Mouse (Mus musculus) leukemia stem cell, adult 10-12 weeks (primary cell): ENCODE measurements around the gene C2. TPM values are rescaled to one million over a fixed set of nuclear protein-coding genes. Genes with fewer than 3 reads are reported as not detected.

ENCODE experiments used
- polyA plus RNA-seq: library from polyadenylated mRNA; stranded (reverse); fragments of >175 nt; gene quantifications from 2 replicates; pipeline ENCODE4 v1.2.3, GENCODE M21; 2012; ENCODE audit warnings: low replicate concordance

Gene C2
- polyA plus RNA-seq = 1.3 and 3.9 TPM in 2 replicates

DNA sequence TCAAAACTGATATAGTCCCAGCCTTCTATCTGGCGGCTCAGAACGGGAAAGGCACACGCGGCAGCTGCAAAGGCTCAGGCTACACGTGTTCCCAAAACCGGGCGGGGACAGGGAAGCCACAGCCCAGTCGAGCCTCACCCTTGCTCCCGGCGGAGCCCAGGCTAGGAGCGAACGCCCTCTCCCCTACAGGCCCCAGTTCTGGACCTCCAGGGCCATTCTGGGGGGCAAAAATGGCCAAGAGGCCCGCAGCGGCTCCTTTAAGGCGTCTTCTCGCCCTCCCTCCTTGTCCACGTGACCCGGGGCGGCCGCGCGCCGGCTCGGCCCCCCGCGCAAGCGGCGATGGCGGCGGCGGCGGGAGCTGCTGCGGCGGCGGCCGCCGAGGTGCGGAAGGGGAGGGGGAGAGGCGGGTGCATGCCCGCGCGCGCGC is at the start of gene C2, which contains the start of gene Ehmt2:
Gene C2, minus strand, starts transcription at position 106 of the 427 bp plus-strand sequence.
Gene Ehmt2, plus strand, starts transcription at position 310 of the 427 bp plus-strand sequence.

DNA sequence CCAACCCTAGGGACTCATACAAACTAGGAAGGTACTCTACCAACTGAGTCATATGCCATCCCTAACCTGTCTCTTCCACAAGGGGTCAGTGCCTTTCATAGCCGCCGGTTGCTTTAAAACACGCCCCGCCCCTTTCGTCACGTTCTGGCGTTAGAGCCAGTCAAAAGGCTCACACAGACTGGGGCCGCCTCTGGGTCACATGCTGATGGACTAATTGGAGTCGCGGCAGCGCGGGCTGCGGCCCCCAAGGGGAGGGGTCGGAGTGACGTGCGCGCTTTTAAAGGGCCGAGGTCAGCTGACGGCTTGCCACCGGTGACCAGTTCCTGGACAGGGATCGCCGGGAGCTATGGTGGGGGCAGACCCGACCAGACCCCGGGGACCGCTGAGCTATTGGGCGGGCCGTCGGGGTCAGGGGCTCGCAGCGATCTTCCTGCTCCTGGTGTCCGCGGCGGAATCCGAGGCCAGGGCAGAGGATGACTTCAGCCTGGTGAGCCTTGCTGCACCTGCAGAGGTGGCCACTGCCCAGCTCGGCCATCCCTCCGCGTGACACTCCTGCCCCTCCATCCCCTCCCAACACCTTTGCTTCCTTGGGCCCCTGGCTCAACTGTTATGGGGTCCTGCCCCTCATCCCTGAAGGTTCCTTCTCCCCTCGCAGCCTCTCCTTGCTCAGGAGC is 33.1 kb upstream of the C2 start, which contains the start of gene Neu1:
Gene Neu1, plus strand, starts transcription at position 193 of the 674 bp plus-strand sequence.

DNA sequence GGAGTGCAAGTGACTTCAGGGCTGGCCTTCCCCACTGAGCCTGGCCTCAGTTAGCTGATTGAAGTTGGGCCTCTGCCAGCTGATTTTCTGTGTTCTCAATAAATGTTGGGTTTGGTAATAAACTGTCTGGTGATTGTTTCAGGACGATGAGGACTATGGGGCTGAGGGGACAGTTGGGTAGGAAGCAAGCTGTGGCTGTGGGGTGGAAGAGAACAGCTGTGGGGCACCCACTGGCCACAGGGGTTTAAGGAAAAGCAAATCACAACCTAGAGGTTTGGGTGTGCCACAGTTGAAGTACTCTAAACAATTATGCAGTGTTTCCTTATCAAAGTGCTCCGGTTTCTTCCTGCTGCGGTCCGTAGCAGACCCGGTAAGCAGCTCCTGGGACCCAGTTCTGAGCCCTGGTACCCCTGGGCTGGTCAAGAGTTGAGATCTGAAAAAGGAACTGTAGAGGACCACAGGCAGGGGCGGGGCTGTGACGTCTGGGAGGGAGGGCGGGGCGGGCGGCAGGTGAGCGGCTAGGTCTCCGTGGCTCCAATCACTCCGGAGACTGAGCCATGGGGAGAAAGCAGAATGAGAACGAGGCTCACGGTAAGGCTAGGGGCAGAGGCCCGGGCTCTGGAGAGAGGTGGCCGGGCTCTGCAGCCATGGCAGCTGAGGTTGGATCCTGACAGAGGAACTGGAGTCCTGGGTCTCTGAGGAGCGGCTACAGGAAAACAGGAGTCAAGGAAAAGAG is 16.0 kb upstream of the C2 start, which contains the start of gene Slc44a4:
Gene Slc44a4, plus strand, starts transcription at position 537 of the 736 bp plus-strand sequence.

DNA sequence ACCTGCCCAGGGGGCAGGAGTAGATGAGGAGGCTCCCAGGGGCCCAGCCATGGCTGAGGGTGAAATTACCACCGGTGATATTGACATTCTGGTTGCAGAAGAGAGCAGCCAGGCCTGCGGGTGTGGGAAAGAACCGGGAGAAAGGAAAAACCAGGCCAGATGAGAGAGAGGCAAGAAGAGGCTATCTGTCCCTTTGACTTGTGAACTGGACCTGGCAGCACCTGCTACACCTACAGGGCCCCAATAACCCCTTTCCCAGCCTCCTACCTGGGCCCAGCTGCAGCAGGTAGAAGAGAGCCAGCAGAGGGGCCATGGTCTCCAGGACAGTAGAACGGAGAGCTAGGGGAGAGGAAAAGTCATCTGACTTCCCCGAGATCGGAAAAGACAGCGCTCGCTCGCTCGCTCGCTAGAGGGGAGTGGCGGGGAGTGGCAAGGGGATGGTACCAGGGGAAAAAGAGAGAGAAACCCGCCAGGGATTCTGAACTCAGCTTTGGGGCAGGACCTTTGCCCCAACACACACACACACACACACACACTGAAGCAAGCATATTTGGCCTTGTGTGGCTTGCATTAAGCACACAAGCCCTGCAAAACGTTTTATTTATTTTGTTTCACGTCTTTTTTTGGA is 16.3 kb downstream of the C2 start, which contains the start of gene Gm20547:
Gene Gm20547, minus strand, starts transcription at position 360 of the 628 bp plus-strand sequence.

DNA sequence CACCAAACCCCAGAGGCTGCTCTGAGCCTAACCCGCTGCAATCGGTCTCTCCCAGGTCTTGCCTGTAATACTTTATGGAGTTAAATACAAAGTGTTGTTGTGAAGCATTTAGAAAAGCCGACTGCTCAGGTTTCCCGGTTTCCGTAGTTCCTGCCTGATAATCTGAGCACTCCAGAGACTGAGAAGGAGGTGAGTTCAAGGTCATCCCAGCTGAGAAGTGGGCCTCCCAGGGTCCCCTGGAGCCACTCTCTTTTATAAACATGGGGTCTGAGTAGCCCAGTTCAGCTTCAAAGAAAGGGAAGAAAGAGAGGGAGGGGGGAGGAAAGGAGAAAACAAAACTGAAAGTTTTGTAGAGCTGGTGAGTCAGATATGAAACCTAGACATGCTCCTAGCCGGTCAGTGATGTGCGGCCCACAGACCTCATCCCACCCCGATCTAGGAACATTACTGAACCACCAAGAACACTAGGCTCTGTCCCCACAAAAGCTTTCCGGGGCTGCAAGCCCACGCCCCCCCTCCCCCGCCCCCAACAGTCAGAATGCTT is 18.7 kb downstream of the C2 start, which contains the start of gene Zbtb12:
Gene Zbtb12, plus strand, starts transcription at position 148 of the 544 bp plus-strand sequence.

DNA sequence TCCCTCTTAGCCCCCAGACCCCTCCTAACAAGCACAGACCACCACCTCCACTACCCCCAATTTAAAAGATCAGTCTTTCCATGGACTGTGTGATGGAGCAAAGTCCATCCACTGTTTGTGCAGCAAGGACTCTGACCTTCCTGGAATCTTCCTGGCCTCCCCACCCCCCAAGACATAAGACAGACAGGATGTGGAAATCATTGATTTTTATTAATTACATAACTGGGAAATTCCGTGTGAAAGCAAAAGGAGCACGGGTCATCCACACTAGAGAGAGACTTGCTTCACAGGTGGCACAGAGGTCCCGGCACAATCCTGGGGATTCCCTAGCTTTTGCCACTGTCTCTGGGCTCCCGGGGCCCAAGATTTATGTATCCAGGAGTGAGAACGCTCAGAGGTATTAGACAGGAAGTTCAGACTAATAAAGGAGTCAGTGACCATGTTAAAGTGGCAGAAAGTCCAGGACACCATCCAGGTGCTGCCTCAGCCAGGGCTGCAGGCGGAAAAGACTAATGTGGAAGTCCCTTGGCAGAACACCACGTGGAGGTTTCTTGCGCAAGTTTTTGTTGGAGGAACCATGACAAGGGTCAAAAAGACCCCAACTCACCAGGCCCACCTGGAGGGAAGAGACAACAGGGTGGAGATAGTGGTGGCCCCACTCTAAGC is 35.5 kb downstream of the C2 start, which contains the start of gene Cfb:
Gene Cfb, minus strand, starts transcription at position 103 of the 666 bp plus-strand sequence.

DNA sequence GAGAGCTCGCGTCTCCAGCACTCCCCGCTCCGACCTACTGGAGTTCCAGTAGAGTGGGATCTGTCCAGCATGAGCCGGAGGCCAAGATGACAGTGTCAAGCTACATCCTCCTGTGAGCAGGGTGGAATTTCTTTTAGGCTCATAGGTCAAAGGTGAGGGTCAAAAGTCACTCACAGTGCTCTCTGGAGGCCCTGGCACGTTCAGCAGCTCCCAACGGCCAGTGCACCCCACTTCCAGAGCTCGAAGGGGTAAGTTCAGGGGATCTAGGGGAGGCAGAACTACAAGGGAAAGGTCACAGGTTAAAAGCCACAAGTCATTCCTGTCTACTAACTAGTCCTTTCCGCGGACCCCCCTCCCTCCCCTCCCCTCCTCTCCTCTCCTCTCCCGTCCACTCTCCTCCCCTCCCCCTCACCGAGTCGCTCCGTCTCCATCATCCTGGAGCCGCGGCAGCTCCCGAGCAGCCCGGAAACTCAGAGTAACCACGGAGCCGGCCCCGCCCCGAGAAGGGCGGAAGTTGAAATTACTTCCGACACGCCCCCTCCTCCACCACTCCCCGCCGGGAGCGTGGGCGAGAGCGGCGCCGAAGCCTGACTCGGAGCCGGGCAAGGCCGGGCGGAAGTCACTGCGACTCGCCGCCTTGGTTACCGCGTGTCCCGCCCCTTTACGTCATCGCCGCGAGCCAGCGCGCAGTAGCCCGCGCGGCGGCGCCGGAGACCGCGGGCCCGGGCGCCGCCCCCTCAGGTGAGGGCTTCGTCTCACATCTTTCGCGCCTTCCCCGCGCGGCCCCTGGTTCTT is 48.1 kb downstream of the C2 start, which contains the start of the genes Skiv2l and Nelfe:
Gene Skiv2l, minus strand, starts transcription at position 489 of the 795 bp plus-strand sequence.
Gene Nelfe, plus strand, starts transcription at position 670 of the 795 bp plus-strand sequence.

DNA sequence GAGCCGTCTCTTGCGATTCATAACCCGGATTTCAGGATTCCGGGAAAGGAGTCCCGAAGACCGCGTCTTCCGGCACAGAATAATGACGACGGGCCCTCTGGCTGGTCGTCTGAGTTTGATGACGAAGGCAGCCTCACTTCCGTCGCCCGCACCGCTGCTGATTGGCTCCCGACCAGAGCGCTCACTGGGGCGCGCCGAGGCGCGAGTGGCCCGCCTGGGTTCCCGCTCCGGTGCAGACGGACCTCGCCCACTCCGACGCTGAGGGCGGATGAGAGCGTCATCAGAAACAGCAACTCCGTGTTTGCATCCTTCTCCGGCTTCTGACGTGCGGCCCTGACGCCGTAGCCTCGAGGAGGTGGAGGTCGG is 61.2 kb downstream of the C2 start, which contains the start of the genes Stk19 and Dxo:
Gene Stk19, minus strand, starts transcription at position 90 of the 366 bp plus-strand sequence.
Gene Dxo, plus strand, starts transcription at position 164 of the 366 bp plus-strand sequence.

Other genes with a start within 250 kb of the C2 start
- 0.32 and 1.9 TPM in 2 replicates for gene Tnxb, start 227.7 kb downstream of the C2 start, polyA plus RNA-seq
- 0.87 and 2.9 TPM in 2 replicates for gene C4b, start 154.4 kb downstream of the C2 start, polyA plus RNA-seq
- gene Cyp21a1, start 93.7 kb downstream of the C2 start, polyA plus RNA-seq = 0.54 TPM in 1 of 2 replicates, not detected in the other
- gene Stk19, start 61.3 kb downstream of the C2 start, polyA plus RNA-seq = 62.8 and 63.3 TPM in 2 replicates
- 50.7 and 116 TPM in 2 replicates for gene Dxo, start 61.2 kb downstream of the C2 start, polyA plus RNA-seq
- gene Skiv2l, start 48.1 kb downstream of the C2 start, polyA plus RNA-seq = 53.7 and 54.2 TPM in 2 replicates
- gene Nelfe, start 47.9 kb downstream of the C2 start, polyA plus RNA-seq = 121 and 205 TPM in 2 replicates
- gene Cfb, start 35.7 kb downstream of the C2 start, polyA plus RNA-seq = 0.41 and 1.5 TPM in 2 replicates
- gene Zbtb12, start 18.8 kb downstream of the C2 start, polyA plus RNA-seq = 6.4 and 10.1 TPM in 2 replicates
- gene Gm20547, start 16.2 kb downstream of the C2 start, polyA plus RNA-seq = 0.10 TPM in 1 of 2 replicates, not detected in the other
- 427 and 438 TPM in 2 replicates for gene Ehmt2, start 204 bp upstream of the C2 start, polyA plus RNA-seq
- not detected in 2 replicates for gene Slc44a4, start 16.2 kb upstream of the C2 start, polyA plus RNA-seq
- gene Neu1, start 33.0 kb upstream of the C2 start, polyA plus RNA-seq = 22.5 and 43.0 TPM in 2 replicates
- 16.5 and 41.3 TPM in 2 replicates for gene Hspa1b, start 61.0 kb upstream of the C2 start, polyA plus RNA-seq
- gene Gm20481, start 71.6 kb upstream of the C2 start, polyA plus RNA-seq = not detected in 2 replicates
- 3.5 and 6.7 TPM in 2 replicates for gene Hspa1a, start 73.9 kb upstream of the C2 start, polyA plus RNA-seq
- not detected in 2 replicates for gene Hspa1l, start 74.4 kb upstream of the C2 start, polyA plus RNA-seq
- gene Lsm2, start 83.6 kb upstream of the C2 start, polyA plus RNA-seq = 146 and 328 TPM in 2 replicates
- gene Vars, start 102.7 kb upstream of the C2 start, polyA plus RNA-seq = 1,671 and 2,394 TPM in 2 replicates
- gene Vwa7, start 118.3 kb upstream of the C2 start, polyA plus RNA-seq = 1.2 and 1.8 TPM in 2 replicates
- 8.2 and 32.0 TPM in 2 replicates for gene Sapcd1, start 129.8 kb upstream of the C2 start, polyA plus RNA-seq
- gene Msh5, start 148.5 kb upstream of the C2 start, polyA plus RNA-seq = 33.3 and 82.0 TPM in 2 replicates
- gene Clic1, start 151.7 kb upstream of the C2 start, polyA plus RNA-seq = 197 and 295 TPM in 2 replicates
- gene Ddah2, start 160.8 kb upstream of the C2 start, polyA plus RNA-seq = 22.4 and 54.0 TPM in 2 replicates
- gene Ly6g6c, start 167.1 kb upstream of the C2 start, polyA plus RNA-seq = 0.34 TPM in 1 of 2 replicates, not detected in the other
- gene Mpig6b, start 167.9 kb upstream of the C2 start, polyA plus RNA-seq = 0.27 and 0.54 TPM in 2 replicates
- not detected in 2 replicates for gene Ly6g6e, start 178.6 kb upstream of the C2 start, polyA plus RNA-seq
- not detected in 2 replicates for gene Ly6g6d, start 179.8 kb upstream of the C2 start, polyA plus RNA-seq
- gene Ly6g6f, start 187.3 kb upstream of the C2 start, polyA plus RNA-seq = 0.31 TPM in 1 of 2 replicates, not detected in the other
- 312 and 354 TPM in 2 replicates for gene Abhd16a, start 191.0 kb upstream of the C2 start, polyA plus RNA-seq
- not detected in 2 replicates for gene Ly6g5c, start 210.0 kb upstream of the C2 start, polyA plus RNA-seq
- 0.71 TPM in 1 of 2 replicates, not detected in the other for gene Ly6g5b, start 217.2 kb upstream of the C2 start, polyA plus RNA-seq
- gene Gpank1, start 223.2 kb upstream of the C2 start, polyA plus RNA-seq = 76.3 and 112 TPM in 2 replicates
- 69.5 and 70.4 TPM in 2 replicates for gene Csnk2b, start 223.8 kb upstream of the C2 start, polyA plus RNA-seq
- 9.5 and 12.1 TPM in 2 replicates for gene D17H6S53E, start 228.1 kb upstream of the C2 start, polyA plus RNA-seq
- gene Apom, start 233.8 kb upstream of the C2 start, polyA plus RNA-seq = 0.24 TPM in 1 of 2 replicates, not detected in the other
- 803 and 946 TPM in 2 replicates for gene Bag6, start 236.9 kb upstream of the C2 start, polyA plus RNA-seq